Mouse (Mus musculus) layer of hippocampus, adult 9-11 months (tissue): ENCODE results near the gene Mfap4.

Source experiments
- DNase-seq: peaks from one replicate; pipeline ENCODE4 v3.0.0; 2022

The Mfap4 gene

DNA sequence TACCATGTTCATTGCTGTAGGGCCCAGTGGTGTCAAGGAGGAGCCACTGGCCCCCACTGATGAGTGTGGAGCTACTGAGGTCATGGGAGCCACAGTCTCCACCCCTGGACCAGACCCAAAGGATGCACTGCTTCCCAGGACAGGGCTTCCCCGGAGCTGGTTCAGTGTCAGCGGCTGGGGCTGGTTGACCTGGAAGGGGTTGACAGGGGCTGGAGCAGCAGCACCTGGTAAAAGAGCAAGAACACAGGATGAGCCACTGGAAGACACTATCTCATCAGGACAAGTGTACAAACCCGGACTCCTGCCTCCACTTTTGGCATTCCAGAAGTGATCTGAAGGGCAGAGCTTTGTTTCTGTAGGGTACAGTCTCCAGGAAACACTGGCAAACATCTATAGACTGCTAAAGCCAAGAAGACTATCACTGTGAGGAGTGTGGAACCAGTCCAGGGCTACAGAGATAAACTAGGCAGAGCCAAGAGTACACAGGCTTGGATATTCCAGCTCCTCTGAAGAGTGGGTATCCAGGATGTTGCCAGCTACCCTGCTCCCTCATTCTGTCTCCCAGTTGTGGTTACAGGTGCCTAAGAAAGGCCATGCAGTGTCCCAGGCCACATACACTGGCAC lies 34.4 kb downstream of the Mfap4 start:
- DNase-seq: no peak

DNA sequence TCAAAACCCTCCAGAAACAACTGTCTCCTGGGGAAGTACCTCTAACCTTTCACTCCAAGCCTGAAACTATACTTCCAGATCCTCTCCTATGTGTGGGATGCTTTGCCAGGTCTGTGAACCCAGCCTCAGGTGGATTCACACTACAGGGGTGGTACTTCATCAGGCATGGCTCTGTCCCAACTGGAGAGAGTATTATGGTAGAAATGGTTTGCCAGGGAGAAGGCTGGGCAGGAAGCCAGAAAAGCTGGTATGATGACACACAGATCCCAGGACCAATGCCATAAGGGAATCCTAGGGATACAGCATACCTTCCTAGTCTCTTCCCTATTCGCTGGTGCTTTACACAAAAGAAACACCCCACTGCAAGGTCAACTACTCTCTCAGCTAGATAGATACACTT lies 41.6 kb downstream of the Mfap4 start:
- peak; percentile 64 for DNase-seq

DNA sequence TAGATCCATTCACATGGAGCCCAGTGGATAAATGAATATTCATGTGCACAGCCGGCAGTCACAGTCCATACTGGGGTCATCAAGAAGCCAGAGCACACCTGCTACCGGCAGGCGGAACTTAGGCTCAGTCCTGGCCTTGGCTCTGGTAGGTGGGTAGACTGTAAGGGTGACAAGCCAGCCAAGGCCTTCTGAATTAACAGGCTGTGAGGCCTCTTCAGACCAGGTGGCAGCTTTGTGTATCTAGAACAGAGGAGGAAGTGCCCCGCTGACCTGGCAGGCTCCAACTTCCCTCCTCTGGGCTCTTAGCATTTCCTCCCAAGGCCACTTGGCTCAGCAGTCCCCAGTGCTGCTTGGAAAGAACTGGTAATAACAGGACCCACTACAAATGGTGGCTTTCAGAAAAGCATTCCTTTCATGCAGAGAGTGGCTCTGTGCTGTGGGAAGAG lies 44.1 kb downstream of the Mfap4 start:
- peak; percentile 60 for DNase-seq

DNA sequence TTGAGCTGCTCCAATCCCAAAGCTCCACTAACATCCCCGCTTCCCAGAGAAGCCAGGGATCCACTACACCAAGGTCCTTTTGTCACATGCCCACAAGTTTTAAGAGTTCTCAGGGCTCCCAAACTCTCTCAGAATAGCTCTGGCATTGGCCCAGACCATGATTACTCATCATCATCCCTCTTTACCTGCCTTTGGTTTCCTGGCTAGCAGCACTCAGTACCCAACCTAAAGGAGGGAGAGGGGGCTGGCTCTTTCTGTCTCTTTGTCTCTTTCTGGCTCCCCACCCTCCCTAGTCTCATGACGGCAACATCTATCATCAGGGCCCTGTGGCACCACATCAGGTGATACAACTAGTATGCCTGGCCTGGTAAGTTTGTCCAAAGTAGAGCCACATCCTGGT lies 47.6 kb downstream of the Mfap4 start:
- no peak for DNase-seq

DNA sequence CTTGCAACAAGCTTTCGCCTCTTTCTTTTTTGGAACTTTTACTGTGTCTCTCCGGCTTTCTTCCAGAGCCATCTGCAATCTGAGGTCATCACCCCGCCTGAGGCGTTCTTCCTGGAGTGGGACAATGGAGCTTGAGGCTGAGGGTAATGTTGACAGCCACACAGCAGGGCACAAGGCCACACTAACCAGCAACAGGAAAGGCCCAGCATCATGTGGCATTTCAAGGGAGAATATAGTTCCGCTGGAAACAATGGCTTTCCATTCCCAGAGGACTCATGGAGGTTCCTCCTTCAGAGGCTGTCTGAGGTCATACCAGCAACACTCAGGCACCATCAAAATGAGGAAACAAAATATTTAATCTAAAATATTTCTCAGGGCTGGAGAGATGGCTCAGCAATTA lies 48.3 kb downstream of the Mfap4 start:
- DNase-seq: no peak

DNA sequence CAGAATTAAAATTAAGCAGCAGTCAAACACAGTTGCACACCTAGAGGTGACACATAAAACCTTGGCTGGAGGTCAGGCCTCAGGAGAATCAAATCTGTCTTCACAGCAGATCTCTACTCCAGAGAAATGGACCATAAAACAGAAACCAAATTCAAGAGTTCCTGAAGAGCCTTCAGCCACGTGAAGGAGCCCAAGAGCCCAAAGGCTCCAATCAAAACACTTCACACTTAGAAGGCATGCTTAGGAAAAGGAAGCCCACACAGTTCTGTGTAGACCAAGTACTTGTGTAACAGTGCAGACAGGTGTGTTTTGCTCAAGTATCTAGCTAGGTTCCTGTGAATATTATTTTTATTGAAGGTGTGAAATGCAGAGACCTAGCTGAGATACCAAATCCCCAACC lies 50.3 kb downstream of the Mfap4 start:
- no peak for DNase-seq

DNA sequence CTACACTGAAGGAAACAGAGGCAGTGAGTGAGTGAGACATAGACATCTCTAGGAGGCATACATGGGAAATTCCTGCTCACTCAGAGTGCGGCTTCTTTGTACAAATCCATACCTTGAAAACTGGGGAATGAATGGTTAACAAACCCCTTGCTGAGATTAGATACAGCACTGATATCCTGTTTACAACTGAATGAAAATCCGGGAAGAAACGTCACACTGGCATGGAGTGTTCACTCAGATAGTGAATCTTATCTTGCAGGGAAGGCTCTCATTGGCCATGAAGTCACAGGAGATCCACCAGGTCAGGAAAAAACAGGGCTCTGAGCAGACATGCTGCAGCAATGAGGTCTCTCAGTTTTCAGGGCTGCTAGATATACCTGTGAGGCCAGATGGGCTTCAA lies 51.7 kb downstream of the Mfap4 start:
- no peak for DNase-seq

DNA sequence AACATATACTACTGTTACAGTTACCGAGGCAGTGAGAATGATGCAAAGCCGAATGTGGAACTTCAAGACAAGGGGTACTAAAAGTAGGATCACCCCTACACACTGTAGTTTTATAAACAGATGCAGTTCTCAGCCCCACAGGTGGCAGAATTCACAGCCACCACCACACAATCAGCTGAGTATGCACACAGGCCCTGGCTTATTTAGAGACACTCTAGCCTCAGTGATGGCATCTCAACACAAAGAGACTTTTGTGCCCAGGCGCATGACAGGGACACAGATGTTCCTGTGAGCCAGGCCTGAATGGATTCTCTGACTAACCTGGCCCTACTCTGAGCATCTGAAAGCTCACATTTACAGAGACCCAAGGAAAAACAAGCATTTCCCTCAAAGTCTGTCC lies 52.1 kb downstream of the Mfap4 start:
- peak; percentile 86 for DNase-seq
